Mouse (Mus musculus): ENCODE data around the gene Ube2g1.

- TF ChIP-seq CTCF (IDR thresholded peaks at IDR 0.05; ENCODE audit: control insufficient read depth, insufficient read depth, insufficient read length), result no peak
- no peak for TF ChIP-seq MAX (IDR thresholded peaks at IDR 0.05)
These were observed 81.2 kb downstream of the Ube2g1 start for GRCm38 (mm10) chr11:72688242-72688641.
